Mouse (Mus musculus) embryonic stem cell, embryonic (primary cell): ENCODE results near the gene Lrsam1.

Experiments
- CTCF ChIA-PET, 4 experiments: fragments of 300-600 bp in 2 of 4; fragments of 350-600 bp in 2 of 4; sonication (Branson Sonifier 250); formaldehyde crosslinking; loops; one replicate each; lab custom pipeline; 2022; ENCODE audit warnings: inconsistent platforms in 2 of 4; lab: Charles Lee
- POLR2A ChIA-PET, 4 experiments: fragments of 300-600 bp in 2 of 4; fragments of 350-600 bp in 2 of 4; sonication (Branson Sonifier 250); formaldehyde crosslinking; loops; one replicate each; lab custom pipeline; 2022; ENCODE audit warnings: antibody characterized with exemption in 4 of 4, inconsistent platforms in 1 of 4; lab: Charles Lee

The Lrsam1 gene

GRCm38 (mm10) chr2:32962062-32962874, 854 bp upstream of the Lrsam1 start:
- POLR2A ChIA-PET, result interaction anchor here (0.6 to 13.5 kb wide), 99 partner anchors 8 to 737 kb away, joined by 3 to 403 read pairs (median 5); partner anchors contain the start of genes Garnl3 (in 3 of the 4), Slc2a8 (in 3 of the 4), Ralgps1 (in 2 of the 4) and Angptl2 (in 1 of the 4)
- CTCF ChIA-PET, result interaction anchor here in 1 of 4 experiments (1.0 to 1.9 kb wide), 5 partner anchors 20 to 169 kb away, joined by 3 to 8 read pairs (median 8); partner anchors contain the start of genes Garnl3 and Slc2a8

DNA sequence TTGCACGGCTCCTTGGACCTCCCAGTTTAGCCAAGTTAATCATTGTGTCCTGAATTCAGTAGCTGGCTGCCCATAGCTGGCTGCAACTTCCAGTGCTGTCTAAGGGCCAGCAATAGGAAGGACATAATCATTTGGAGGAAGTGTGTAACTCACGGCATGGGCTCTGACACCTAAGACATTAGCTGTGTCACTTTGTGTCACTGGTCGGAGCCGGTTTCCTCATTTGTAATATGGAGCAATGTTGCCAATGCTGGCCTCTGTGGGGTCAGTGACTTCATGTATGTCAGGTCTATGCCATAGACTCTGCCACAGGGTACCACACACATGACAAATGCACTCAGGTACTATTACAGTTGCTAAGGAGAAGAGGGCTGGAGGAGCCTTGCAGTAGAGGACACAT, 1.1 kb downstream of the Lrsam1 start:
- POLR2A ChIA-PET, result interaction anchor here in 3 of 4 experiments (0.6 to 13.5 kb wide), 32 partner anchors 6 to 508 kb away, joined by 3 to 403 read pairs (median 9); partner anchors contain the start of genes Slc2a8 (in 3 of the 3), Garnl3 (in 2 of the 3), Ptrh1 (in 1 of the 3) and St6galnac4 (in 1 of the 3)
- CTCF ChIA-PET, result interaction anchor here in 2 of 4 experiments (1.1 to 1.9 kb wide), 7 partner anchors 14 to 240 kb away, joined by 3 to 8 read pairs (median 3); partner anchors contain the start of gene Tor2a (in 1 of the 2)

- ChIA-PET CTCF (interaction anchor here (0.6 to 1.9 kb wide), 12 partner anchors 9 to 1060 kb away, joined by 3 to 7 read pairs (median 4); partner anchors contain the start of gene Slc2a8 (in 1 of the 4)), POLR2A (interaction anchor here in 2 of 4 experiments (1.0 to 13.5 kb wide), 14 partner anchors 9 to 151 kb away, joined by 3 to 403 read pairs (median 4); partner anchors contain the start of gene Slc2a8 (in 2 of the 2))
These were observed 4.1 kb downstream of the Lrsam1 start for GRCm38 (mm10) chr2:32957344-32957743.

- ChIA-PET POLR2A (interaction anchor here in 3 of 4 experiments (0.6 to 13.5 kb wide), 13 partner anchors 8 to 117 kb away, joined by 3 to 403 read pairs (median 7); partner anchors contain the start of genes Lrsam1 (in 1 of the 3), Rpl12 (in 1 of the 3) and Slc2a8 (in 1 of the 3)), CTCF (interaction anchor here (0.6 to 2.9 kb wide), 14 partner anchors 9 to 653 kb away, joined by 3 to 27 read pairs (median 4); partner anchors contain the start of gene Slc2a8 (in 1 of the 4))
These were observed 6.8 kb downstream of the Lrsam1 start for GRCm38 (mm10) chr2:32954581-32954980.

GRCm38 (mm10) chr2:32947454-32947853, 14.0 kb downstream of the Lrsam1 start:
- CTCF ChIA-PET, result interaction anchor here in 2 of 4 experiments (0.5 to 1.4 kb wide), 3 partner anchors 9 to 96 kb away, joined by 3 to 5 read pairs (median 4); no protein-coding TSS in a partner anchor
- POLR2A ChIA-PET, result interaction anchor here in 3 of 4 experiments (0.6 to 14.1 kb wide), 8 partner anchors 12 to 35 kb away, joined by 3 to 403 read pairs (median 8); partner anchors contain the start of genes Lrsam1 (in 3 of the 3), Rpl12 (in 3 of the 3) and Slc2a8 (in 1 of the 3)

GRCm38 (mm10) chr2:32940483-32940882, 20.9 kb downstream of the Lrsam1 start:
- ChIA-PET CTCF (interaction anchor here (0.5 to 6.1 kb wide), 26 partner anchors 9 to 623 kb away, joined by 3 to 79 read pairs (median 6); partner anchors contain the start of genes Lrsam1 (in 1 of the 4), Rpl12 (in 1 of the 4), Slc2a8 (in 1 of the 4) and Tor2a (in 1 of the 4)), POLR2A (interaction anchor here (0.5 to 14.1 kb wide), 43 partner anchors 8 to 462 kb away, joined by 3 to 403 read pairs (median 6); partner anchors contain the start of genes Lrsam1 (in 4 of the 4), Rpl12 (in 4 of the 4), Slc2a8 (in 3 of the 4) and Garnl3 (in 2 of the 4))

GRCm38 (mm10) chr2:32939418-32939817, 22.0 kb downstream of the Lrsam1 start:
- POLR2A ChIA-PET, result interaction anchor here (0.6 to 14.1 kb wide), 39 partner anchors 7 to 463 kb away, joined by 3 to 403 read pairs (median 5); partner anchors contain the start of genes Lrsam1 (in 4 of the 4), Rpl12 (in 4 of the 4), Slc2a8 (in 2 of the 4) and Garnl3 (in 1 of the 4)
- CTCF ChIA-PET, result interaction anchor here (0.5 to 6.1 kb wide), 49 partner anchors 10 to 974 kb away, joined by 3 to 79 read pairs (median 4); partner anchors contain the start of genes Lrsam1 (in 2 of the 4), Rpl12 (in 2 of the 4), Slc2a8 (in 2 of the 4) and Garnl3 (in 1 of the 4)

GRCm38 (mm10) chr2:32938741-32939140, 22.7 kb downstream of the Lrsam1 start:
- ChIA-PET CTCF (interaction anchor here (0.6 to 6.1 kb wide), 8 partner anchors 10 to 230 kb away, joined by 3 to 79 read pairs (median 6); no protein-coding TSS in a partner anchor), POLR2A (interaction anchor here in 3 of 4 experiments (0.7 to 14.1 kb wide), 15 partner anchors 8 to 224 kb away, joined by 3 to 403 read pairs (median 14); partner anchors contain the start of genes Lrsam1 (in 3 of the 3), Rpl12 (in 3 of the 3), Garnl3 (in 1 of the 3) and Slc2a8 (in 1 of the 3))

DNA sequence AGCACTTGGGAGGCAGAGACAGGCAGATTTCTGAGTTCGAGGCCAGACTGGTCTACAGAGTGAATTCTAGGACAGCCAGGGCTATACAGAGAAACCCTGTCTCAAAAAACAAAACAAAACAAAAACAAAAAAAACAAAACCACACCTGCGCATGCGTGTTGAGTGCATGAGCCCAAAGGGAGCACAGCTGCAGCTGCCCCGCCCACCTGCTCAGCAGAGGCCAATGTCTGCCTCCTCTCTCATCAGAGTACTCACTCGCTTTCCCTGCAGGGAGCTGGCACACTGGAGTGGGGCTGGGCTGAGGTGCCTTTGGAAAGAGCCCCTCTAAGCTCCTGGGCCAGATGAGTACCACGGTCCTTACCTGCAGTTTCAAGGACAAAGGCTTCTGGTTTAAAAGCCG, 29.7 kb downstream of the Lrsam1 start:
- ChIA-PET CTCF (interaction anchor here in 3 of 4 experiments (0.9 to 1.7 kb wide), 13 partner anchors 20 to 471 kb away, joined by 3 to 12 read pairs (median 3); partner anchors contain the start of genes 9430097D07Rik (in 1 of the 3), Garnl3 (in 1 of the 3), Pip5kl1 (in 1 of the 3) and Slc2a8 (in 1 of the 3)), POLR2A (interaction anchor here (0.8 to 11.1 kb wide), 30 partner anchors 8 to 245 kb away, joined by 3 to 160 read pairs (median 5); partner anchors contain the start of genes Lrsam1 (in 3 of the 4), Rpl12 (in 3 of the 4) and Slc2a8 (in 1 of the 4))

- ChIA-PET POLR2A (interaction anchor here (0.6 to 11.1 kb wide), 69 partner anchors 9 to 470 kb away, joined by 3 to 160 read pairs (median 5); partner anchors contain the start of genes Lrsam1 (in 3 of the 4), Rpl12 (in 3 of the 4), Slc2a8 (in 2 of the 4) and Angptl2 (in 1 of the 4)), CTCF (interaction anchor here (0.5 to 4.4 kb wide), 134 partner anchors 10 to 653 kb away, joined by 3 to 127 read pairs (median 5); partner anchors contain the start of genes Slc2a8 (in 3 of the 4), Tor2a (in 3 of the 4), 9430097D07Rik (in 1 of the 4) and Angptl2 (in 1 of the 4))
These were observed 32.2 kb downstream of the Lrsam1 start for GRCm38 (mm10) chr2:32928947-32929829.

DNA sequence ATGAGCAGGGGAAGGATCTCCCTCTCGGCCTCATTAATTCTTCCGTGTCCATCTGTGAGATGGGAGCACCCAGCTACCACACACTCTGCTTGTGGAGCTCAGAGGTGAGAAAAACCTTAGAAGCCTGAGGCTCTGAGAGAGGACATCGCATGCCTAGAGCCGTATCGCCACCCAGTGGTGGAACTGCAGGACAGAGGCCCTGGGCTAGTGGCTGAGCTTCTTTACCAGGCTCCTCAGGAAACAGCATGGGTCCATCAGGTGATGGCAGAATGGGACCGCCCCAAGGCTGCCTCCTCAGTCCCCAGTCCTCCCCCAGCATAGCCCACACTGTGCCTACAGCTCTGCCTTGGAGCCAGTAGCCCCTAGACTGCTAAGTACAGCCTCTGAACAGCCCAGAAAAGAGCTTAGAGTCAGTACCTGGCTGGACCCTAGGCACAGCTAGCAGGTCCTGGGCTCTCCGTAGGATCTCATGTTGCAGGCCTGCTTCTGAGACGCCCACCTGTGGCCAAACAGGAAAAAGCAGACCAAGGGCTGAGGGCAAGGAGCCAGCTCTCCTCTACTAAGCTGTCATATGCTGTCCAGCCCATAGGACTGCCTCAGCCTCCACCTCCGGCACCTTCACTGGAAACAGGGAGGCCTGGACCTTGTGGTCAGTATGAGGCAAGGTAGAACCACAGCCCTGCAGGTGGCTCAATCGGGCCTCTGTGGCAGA, 33.0 kb downstream of the Lrsam1 start:
- POLR2A ChIA-PET, result interaction anchor here (0.6 to 11.1 kb wide), 94 partner anchors 8 to 1037 kb away, joined by 3 to 160 read pairs (median 4); partner anchors contain the start of genes Lrsam1 (in 4 of the 4), Rpl12 (in 4 of the 4), Slc2a8 (in 2 of the 4) and Angptl2 (in 1 of the 4)

DNA sequence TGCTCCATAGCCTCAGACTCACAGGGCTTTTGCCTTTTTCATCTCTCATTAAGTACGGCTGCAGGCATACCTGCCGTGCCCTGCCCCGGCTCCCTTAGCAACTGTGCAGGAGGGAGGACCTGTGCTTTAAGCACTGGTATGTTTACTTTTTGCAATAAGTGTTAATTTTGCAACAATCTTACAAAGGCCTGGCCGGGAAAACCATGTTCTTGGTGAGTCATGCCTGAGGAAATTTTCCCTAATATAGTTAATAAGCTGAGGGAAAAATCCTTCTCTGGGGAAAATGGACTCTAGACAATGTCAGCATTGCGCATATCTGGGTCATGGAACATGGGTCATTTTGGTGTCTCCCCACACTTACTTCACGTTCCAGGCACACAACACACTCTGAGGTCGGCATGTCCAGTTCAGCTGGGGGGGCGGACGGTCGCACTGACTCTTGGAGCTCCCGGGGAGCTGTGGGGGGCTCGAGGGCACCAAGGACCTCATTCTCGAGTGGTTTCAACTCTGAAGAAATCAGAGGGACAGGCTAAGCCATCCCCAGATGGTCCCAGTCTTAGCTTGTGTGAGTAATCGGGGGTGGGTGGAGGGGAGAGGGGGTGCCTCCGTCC, 33.7 kb downstream of the Lrsam1 start:
- ChIA-PET CTCF (interaction anchor here (0.5 to 4.4 kb wide), 160 partner anchors 9 to 1154 kb away, joined by 3 to 127 read pairs (median 5); partner anchors contain the start of genes Tor2a (in 4 of the 4), Slc2a8 (in 3 of the 4), 9430097D07Rik (in 1 of the 4) and Angptl2 (in 1 of the 4)), POLR2A (interaction anchor here (0.6 to 11.1 kb wide), 87 partner anchors 8 to 1038 kb away, joined by 3 to 160 read pairs (median 4); partner anchors contain the start of genes Lrsam1 (in 4 of the 4), Rpl12 (in 4 of the 4), Slc2a8 (in 2 of the 4) and Angptl2 (in 1 of the 4))

More for the DNA sequence above, 33.0 kb downstream of the Lrsam1 start:
- CTCF ChIA-PET, result interaction anchor here (0.5 to 4.4 kb wide), 169 partner anchors 10 to 1155 kb away, joined by 3 to 127 read pairs (median 4); partner anchors contain the start of genes Tor2a (in 4 of the 4), Slc2a8 (in 3 of the 4), 9430097D07Rik (in 1 of the 4) and Angptl2 (in 1 of the 4)

- ChIA-PET CTCF (interaction anchor here in 1 of 4 experiments (0.7 to 4.4 kb wide), 2 partner anchors 67 to 144 kb away, joined by 3 to 110 read pairs; no protein-coding TSS in a partner anchor), POLR2A (interaction anchor here in 3 of 4 experiments (0.6 to 11.1 kb wide), 8 partner anchors 8 to 58 kb away, joined by 3 to 160 read pairs (median 6); partner anchors contain the start of genes Lrsam1 (in 1 of the 3) and Rpl12 (in 1 of the 3))
These were observed 34.9 kb downstream of the Lrsam1 start for GRCm38 (mm10) chr2:32926330-32927075.
